Mouse (Mus musculus): ENCODE data around the gene Tmem97. TPM values are rescaled to one million over a fixed set of nuclear protein-coding genes. Genes with fewer than 3 reads are reported as not detected.

Gene Tmem97
- polyA plus RNA-seq, 1 experiment from 2014 or later, result 66.7 TPM

Other genes with a start within 250 kb of the Tmem97 start
- gene Spag5, start 249.2 kb downstream of the Tmem97 start, polyA plus RNA-seq (2015; fragmentation: Nextera tagmentation; extraction: Ambion mirVana), result 36.4 and 44.3 TPM in 2 replicates
- 16.6 and 21.1 TPM in 2 replicates for gene Aldoc, start 227.8 kb downstream of the Tmem97 start, polyA plus RNA-seq (2015; fragmentation: Nextera tagmentation; extraction: Ambion mirVana)
- gene Pigs, start 222.4 kb downstream of the Tmem97 start, polyA plus RNA-seq (2015; fragmentation: Nextera tagmentation; extraction: Ambion mirVana), result 75.7 and 79.5 TPM in 2 replicates
- 66.7 and 71.4 TPM in 2 replicates for gene Unc119, start 207.3 kb downstream of the Tmem97 start, polyA plus RNA-seq (2015; fragmentation: Nextera tagmentation; extraction: Ambion mirVana)
- 0.73 and 1.1 TPM in 2 replicates for gene Foxn1, start 164.2 kb downstream of the Tmem97 start, polyA plus RNA-seq (2015; fragmentation: Nextera tagmentation; extraction: Ambion mirVana)
- gene Slc13a2, start 128.6 kb downstream of the Tmem97 start, polyA plus RNA-seq (2015; fragmentation: Nextera tagmentation; extraction: Ambion mirVana), result 0.62 TPM in 1 of 2 replicates, not detected in the other
- 13.5 and 16.2 TPM in 2 replicates for gene Slc46a1, start 85.1 kb downstream of the Tmem97 start, polyA plus RNA-seq (2015; fragmentation: Nextera tagmentation; extraction: Ambion mirVana)
- gene Sarm1, start 53.0 kb downstream of the Tmem97 start, polyA plus RNA-seq (2015; fragmentation: Nextera tagmentation; extraction: Ambion mirVana), result 2.6 and 3.2 TPM in 2 replicates
- 2.2 and 8.7 TPM in 2 replicates for gene Vtn, start 51.7 kb downstream of the Tmem97 start, polyA plus RNA-seq (2015; fragmentation: Nextera tagmentation; extraction: Ambion mirVana)
- gene Sebox, start 47.3 kb downstream of the Tmem97 start, polyA plus RNA-seq (2015; fragmentation: Nextera tagmentation; extraction: Ambion mirVana), result not detected in 2 replicates
- 46.6 and 50.9 TPM in 2 replicates for gene Tmem199, start 38.6 kb downstream of the Tmem97 start, polyA plus RNA-seq (2015; fragmentation: Nextera tagmentation; extraction: Ambion mirVana)
- gene Poldip2, start 38.6 kb downstream of the Tmem97 start, polyA plus RNA-seq (2015; fragmentation: Nextera tagmentation; extraction: Ambion mirVana), result 168 and 182 TPM in 2 replicates
- 73.0 and 78.1 TPM in 2 replicates for gene Tnfaip1, start 14.4 kb downstream of the Tmem97 start, polyA plus RNA-seq (2015; fragmentation: Nextera tagmentation; extraction: Ambion mirVana)
- 176 and 183 TPM in 2 replicates for gene Ift20, start 14.4 kb downstream of the Tmem97 start, polyA plus RNA-seq (2015; fragmentation: Nextera tagmentation; extraction: Ambion mirVana)
- 13.5 and 14.4 TPM in 2 replicates for gene Nlk, start 146.6 kb upstream of the Tmem97 start, polyA plus RNA-seq (2015; fragmentation: Nextera tagmentation; extraction: Ambion mirVana)
- gene Ccnq, start 201.0 kb upstream of the Tmem97 start, polyA plus RNA-seq (2015; fragmentation: Nextera tagmentation; extraction: Ambion mirVana), result 46.4 and 48.1 TPM in 2 replicates